Mouse (Mus musculus): ENCODE measurements around the gene Tshr. TPM values are rescaled to one million over a fixed set of nuclear protein-coding genes. Genes with fewer than 3 reads are reported as not detected.
"Not testable (repeated sequence)": the region's sequence is repeated elsewhere in the genome, so short reads cannot be mapped to it uniquely, and the experiment has no call there.

The Tshr gene
- polyA plus RNA-seq, 1 experiment from 2014 or later, result 0.13 TPM

DNA sequence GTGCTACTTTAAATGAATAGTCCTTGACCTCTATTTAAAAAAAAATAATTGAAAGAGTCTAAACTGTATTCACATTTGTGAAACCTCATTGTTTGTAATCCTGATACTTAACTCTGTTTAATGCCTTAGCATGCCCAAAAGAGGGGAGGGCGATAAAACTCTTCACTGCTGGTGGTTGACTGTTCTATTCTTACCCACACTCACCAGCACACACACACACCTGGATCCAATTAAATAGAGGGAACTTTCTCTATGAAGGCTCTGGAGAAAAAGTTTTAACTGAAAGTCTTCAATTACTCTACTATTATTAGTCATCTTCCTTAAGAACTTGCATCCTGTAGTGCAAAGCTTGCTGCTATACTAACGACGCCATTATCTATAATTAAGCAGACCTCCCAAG is 133.4 kb downstream of the Tshr start:
- 16% methylated on average over 3 of the region's 3 CpGs for WGBS
- Histone ChIP-seq H3K4me2 (ENCODE audit: low read depth, severe bottlenecking) (no peak overlapping the region), H3K9me3 (ENCODE audit: control insufficient read depth, low read length) (no peaks in the 10 kb centered on the region), H3K27me3 (ENCODE audit: control insufficient read depth, insufficient read depth, low read length) (no peaks in the 10 kb centered on the region), H3K9ac (ENCODE audit: low read length) (no peak overlapping the region), H3K27ac (replicated peaks; ENCODE audit: low read depth, low read length) (no peak overlapping the region), H3K4me1 (ENCODE audit: control insufficient read depth, insufficient read depth, low read length) (peaks cover 4% of the 10 kb centered on the region), H3K4me3 (ENCODE audit: low read depth, low read length) (no peak overlapping the region), H3K36me3 (ENCODE audit: control insufficient read depth, insufficient read depth, low read length) (no peaks in the 10 kb centered on the region)
- ATAC-seq (ENCODE audit: insufficient number of reproducible peaks, low FRiP score, low TSS enrichment, low read depth) (peak; percentile 87; the same call in 1 of the 2 replicates), DNase-seq (ENCODE audit: low spot score) (peak; percentile 29)

DNA sequence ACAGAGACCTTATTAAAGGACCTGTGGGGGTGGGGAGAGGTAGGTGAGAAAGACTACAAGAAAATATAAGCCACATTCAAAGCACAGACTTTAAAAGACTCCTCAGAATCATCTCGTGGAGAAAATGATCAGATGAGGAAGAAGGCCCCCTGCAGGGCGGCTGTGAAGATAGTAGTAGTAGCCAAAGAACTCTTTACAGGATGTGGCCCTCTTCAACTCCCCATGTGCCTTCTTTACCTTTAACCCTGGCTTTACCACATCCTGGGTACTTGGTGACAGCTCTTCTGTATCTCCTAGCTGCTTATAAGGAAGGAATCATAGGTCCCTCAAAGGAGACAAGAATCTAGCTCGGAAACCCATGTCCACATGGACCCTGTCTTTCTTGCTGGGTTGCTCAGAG is 139.3 kb downstream of the Tshr start:
- DNase-seq (ENCODE audit: low spot score) (no peak), ATAC-seq (ENCODE audit: insufficient number of reproducible peaks, low FRiP score, low TSS enrichment, low read depth) (no peak)
- WGBS, result 75% methylated on average over 3 of the region's 3 CpGs
- H3K27me3 ChIP-seq (ENCODE audit: control insufficient read depth, insufficient read depth, low read length), result no peaks in the 10 kb centered on the region
- H3K36me3 ChIP-seq (ENCODE audit: control insufficient read depth, insufficient read depth, low read length), result no peaks in the 10 kb centered on the region
- no peak overlapping the region for H3K4me3 ChIP-seq (ENCODE audit: low read depth, low read length)
- H3K9ac ChIP-seq (ENCODE audit: low read length), result no peak overlapping the region
- no peaks in the 10 kb centered on the region for H3K4me1 ChIP-seq (ENCODE audit: control insufficient read depth, insufficient read depth, low read length)
- no peak overlapping the region for H3K27ac ChIP-seq (replicated peaks; ENCODE audit: low read depth, low read length)
- no peaks in the 10 kb centered on the region for H3K9me3 ChIP-seq (ENCODE audit: control insufficient read depth, low read length)
- no peak overlapping the region for H3K4me2 ChIP-seq (ENCODE audit: low read depth, severe bottlenecking)

DNA sequence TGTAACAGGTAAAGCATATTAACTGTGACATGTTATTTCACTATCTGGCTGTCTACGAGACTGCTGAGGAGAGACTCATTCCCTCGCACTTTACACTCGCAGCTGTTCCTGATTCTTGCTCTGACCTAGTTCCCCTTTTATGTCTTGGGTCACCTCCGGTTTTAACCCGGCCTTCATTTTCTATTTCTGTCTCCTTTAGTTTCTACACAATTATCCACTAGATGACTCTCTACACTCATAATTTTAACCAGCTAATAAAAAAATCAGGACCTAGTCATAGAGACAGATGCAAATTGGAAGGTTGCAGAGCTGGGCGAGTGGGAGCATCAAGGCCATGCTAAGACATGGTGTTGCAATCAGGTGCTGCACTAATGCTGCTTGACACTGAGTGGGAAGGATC is 150.2 kb downstream of the Tshr start:
- ATAC-seq (ENCODE audit: insufficient number of reproducible peaks, low FRiP score, low TSS enrichment, low read depth) (no peak), DNase-seq (ENCODE audit: low spot score) (no peak)
- no peaks in the 10 kb centered on the region for H3K36me3 ChIP-seq (ENCODE audit: control insufficient read depth, insufficient read depth, low read length)
- H3K9ac ChIP-seq (ENCODE audit: low read length), result no peak overlapping the region
- H3K27ac ChIP-seq (replicated peaks; ENCODE audit: low read depth, low read length), result no peak overlapping the region
- no peaks in the 10 kb centered on the region for H3K27me3 ChIP-seq (ENCODE audit: control insufficient read depth, insufficient read depth, low read length)
- 66% methylated on average over 6 of the region's 6 CpGs for WGBS
- H3K9me3 ChIP-seq (ENCODE audit: control insufficient read depth, low read length), result no peaks in the 10 kb centered on the region
- no peaks in the 10 kb centered on the region for H3K4me1 ChIP-seq (ENCODE audit: control insufficient read depth, insufficient read depth, low read length)
- no peak overlapping the region for H3K4me2 ChIP-seq (ENCODE audit: low read depth, severe bottlenecking)
- no peak overlapping the region for H3K4me3 ChIP-seq (ENCODE audit: low read depth, low read length)

DNA sequence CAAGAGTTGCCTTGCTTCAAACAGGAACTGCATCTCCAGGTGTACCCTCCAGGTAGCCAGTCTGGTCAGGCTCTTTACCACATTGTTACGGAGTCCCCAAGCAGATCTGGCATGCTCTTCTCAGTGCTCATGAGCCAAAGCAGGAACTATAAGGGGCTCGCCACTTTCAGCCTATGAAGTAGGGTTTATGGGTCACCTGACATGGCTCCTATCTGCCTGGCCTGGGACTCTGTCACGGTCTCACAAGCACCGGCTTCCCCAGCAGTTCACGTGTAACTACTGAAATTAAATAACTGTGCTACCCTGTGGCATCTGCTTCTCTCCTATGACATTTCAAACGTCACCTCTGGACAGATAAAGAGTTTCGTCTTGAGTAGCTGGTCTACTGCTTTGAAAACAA is 155.8 kb downstream of the Tshr start:
- no peak overlapping the region for H3K4me2 ChIP-seq (ENCODE audit: low read depth, severe bottlenecking)
- no peaks in the 10 kb centered on the region for H3K36me3 ChIP-seq (ENCODE audit: control insufficient read depth, insufficient read depth, low read length)
- 91% methylated on average over 7 of the region's 7 CpGs for WGBS
- H3K4me3 ChIP-seq (ENCODE audit: low read depth, low read length), result no peak overlapping the region
- no peaks in the 10 kb centered on the region for H3K9me3 ChIP-seq (ENCODE audit: control insufficient read depth, low read length)
- no peaks in the 10 kb centered on the region for H3K27me3 ChIP-seq (ENCODE audit: control insufficient read depth, insufficient read depth, low read length)
- no peak overlapping the region for H3K27ac ChIP-seq (replicated peaks; ENCODE audit: low read depth, low read length)
- ATAC-seq (ENCODE audit: insufficient number of reproducible peaks, low FRiP score, low TSS enrichment, low read depth) (no peak), DNase-seq (ENCODE audit: low spot score) (no peak)
- no peaks in the 10 kb centered on the region for H3K4me1 ChIP-seq (ENCODE audit: control insufficient read depth, insufficient read depth, low read length)
- H3K9ac ChIP-seq (ENCODE audit: low read length), result no peak overlapping the region

DNA sequence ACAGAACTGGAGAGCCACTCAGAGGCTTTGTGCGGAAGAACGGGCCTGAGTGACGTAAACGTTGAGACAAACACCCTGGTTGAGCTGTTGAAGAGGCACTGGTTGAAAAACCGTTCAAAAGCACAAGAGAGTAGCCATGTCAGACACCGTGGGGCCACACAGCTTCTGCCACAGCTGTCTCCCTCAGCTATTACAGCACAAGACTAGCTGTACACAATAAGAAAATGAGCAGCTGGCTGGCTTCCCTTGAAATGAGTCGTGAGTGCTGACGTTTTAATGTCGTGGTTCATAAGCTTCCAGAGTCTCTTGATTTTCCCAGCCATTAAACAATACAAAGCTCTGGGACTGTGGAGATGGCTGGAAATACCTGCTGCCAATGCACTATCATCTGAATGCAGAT is 165.1 kb downstream of the Tshr start:
- Histone ChIP-seq H3K9me3 (ENCODE audit: control insufficient read depth, low read length) (no peaks in the 10 kb centered on the region), H3K4me3 (ENCODE audit: low read depth, low read length) (no peak overlapping the region), H3K4me2 (ENCODE audit: low read depth, severe bottlenecking) (no peak overlapping the region), H3K27me3 (ENCODE audit: control insufficient read depth, insufficient read depth, low read length) (no peaks in the 10 kb centered on the region), H3K4me1 (ENCODE audit: control insufficient read depth, insufficient read depth, low read length) (no peaks in the 10 kb centered on the region), H3K36me3 (ENCODE audit: control insufficient read depth, insufficient read depth, low read length) (no peaks in the 10 kb centered on the region), H3K9ac (ENCODE audit: low read length) (no peak overlapping the region), H3K27ac (replicated peaks; ENCODE audit: low read depth, low read length) (no peak overlapping the region)
- DNase-seq (ENCODE audit: low spot score) (no peak), ATAC-seq (ENCODE audit: insufficient number of reproducible peaks, low FRiP score, low TSS enrichment, low read depth) (no peak)
- 81% methylated on average over 9 of the region's 9 CpGs for WGBS

DNA sequence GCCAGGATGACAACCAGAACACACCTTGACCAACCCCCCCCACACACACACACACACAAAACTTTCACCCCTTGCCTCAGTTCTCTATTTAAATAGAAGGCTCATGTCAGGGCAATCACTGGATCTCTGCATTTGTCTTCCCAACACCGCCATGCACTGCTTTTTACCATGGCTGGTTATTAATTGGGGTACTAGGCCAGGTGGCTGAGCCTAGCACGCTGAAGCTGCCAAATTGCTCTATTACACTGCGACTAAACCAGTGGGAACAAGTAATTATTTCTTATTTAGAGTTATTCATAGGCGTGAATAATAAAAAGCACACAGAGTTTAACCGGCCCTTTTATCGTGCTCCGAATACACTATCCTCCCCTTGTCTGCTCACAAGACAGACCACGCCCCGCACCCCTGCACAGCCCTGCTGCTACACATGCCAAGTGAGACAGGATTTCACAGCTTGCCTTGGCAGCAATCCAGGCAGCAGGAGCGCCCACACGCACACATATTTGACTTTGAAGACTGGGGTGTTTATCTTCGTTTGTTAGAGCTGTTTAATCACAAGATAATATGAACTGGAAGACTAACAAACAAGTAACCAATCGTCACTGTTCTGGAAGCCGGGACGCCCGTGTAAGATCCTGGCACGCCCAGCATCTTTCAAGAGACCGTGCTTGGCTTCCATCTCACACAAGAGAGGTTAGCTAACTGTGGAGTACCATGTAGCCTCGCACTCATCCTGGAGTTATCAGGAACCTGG is 167.6 kb downstream of the Tshr start:
- no peak overlapping the region for H3K9ac ChIP-seq (ENCODE audit: low read length)
- no peaks in the 10 kb centered on the region for H3K9me3 ChIP-seq (ENCODE audit: control insufficient read depth, low read length)
- H3K4me1 ChIP-seq (ENCODE audit: control insufficient read depth, insufficient read depth, low read length), result no peaks in the 10 kb centered on the region
- no peak for ATAC-seq (ENCODE audit: insufficient number of reproducible peaks, low FRiP score, low TSS enrichment, low read depth)
- no peak overlapping the region for H3K27ac ChIP-seq (replicated peaks; ENCODE audit: low read depth, low read length)
- H3K27me3 ChIP-seq (ENCODE audit: control insufficient read depth, insufficient read depth, low read length), result no peaks in the 10 kb centered on the region
- WGBS, result 85% methylated on average over 19 of the region's 19 CpGs
- no peak overlapping the region for H3K4me3 ChIP-seq (ENCODE audit: low read depth, low read length)
- no peaks in the 10 kb centered on the region for H3K36me3 ChIP-seq (ENCODE audit: control insufficient read depth, insufficient read depth, low read length)
- no peak overlapping the region for H3K4me2 ChIP-seq (ENCODE audit: low read depth, severe bottlenecking)
- DNase-seq (ENCODE audit: low spot score), result no peak

DNA sequence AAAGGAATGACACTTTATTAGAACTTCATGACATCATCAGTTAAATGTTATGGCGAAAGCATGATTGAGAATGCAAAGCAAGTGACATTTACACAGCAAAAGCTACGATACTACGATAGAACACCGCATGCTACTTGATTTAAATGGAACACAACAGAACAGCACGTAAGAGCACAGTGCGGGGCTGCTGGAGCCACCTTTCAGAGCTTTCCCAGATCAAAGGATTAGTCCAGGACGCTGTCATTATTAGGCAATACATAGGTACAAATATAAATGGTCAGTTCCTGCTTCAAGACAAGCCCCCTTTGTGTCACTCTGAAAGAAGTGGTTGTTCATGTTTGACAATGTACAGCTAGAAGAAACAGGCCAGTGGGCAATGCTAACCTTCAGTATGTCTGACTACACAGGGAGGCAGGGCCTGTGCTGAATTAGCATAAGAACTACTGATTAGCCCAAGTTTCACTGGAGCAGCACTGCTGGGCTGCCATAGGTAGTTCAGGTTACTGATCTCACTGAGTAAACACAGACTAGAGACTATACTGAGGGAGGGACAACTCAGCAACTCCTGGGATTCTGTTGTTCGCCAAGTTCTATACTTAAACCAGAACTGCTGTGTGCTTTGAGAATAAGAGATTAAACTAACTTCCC is 173.1 kb downstream of the Tshr start:
- 90% methylated on average over 8 of the region's 8 CpGs for WGBS
- not testable (repeated sequence) for H3K9me3 ChIP-seq (ENCODE audit: control insufficient read depth, low read length); H3K27ac ChIP-seq (replicated peaks; ENCODE audit: low read depth, low read length); H3K36me3 ChIP-seq (ENCODE audit: control insufficient read depth, insufficient read depth, low read length); H3K4me2 ChIP-seq (ENCODE audit: low read depth, severe bottlenecking); H3K27me3 ChIP-seq (ENCODE audit: control insufficient read depth, insufficient read depth, low read length); H3K4me3 ChIP-seq (ENCODE audit: low read depth, low read length); DNase-seq (ENCODE audit: low spot score); H3K9ac ChIP-seq (ENCODE audit: low read length); H3K4me1 ChIP-seq (ENCODE audit: control insufficient read depth, insufficient read depth, low read length)
- peak; percentile 44; the same call in 1 of the 2 replicates for ATAC-seq (ENCODE audit: insufficient number of reproducible peaks, low FRiP score, low TSS enrichment, low read depth)

DNA sequence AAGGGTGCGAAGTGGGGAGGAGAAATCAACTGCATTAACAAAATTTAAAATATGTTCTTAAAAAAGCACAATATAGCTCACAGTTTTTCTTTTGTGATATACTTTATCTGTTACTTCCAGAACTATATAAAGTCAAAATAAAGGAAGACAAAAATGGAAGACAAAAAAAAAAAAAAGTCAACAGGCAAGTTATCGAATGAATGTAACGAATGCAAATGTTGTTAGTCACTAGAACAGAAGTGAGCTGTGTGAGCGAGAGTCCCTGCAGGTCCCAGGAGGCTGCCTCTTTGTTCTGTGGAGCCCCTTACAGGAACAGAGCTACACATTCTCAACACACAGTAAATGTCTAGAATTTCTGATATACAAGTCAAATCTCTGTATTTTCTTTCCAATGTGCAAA is 173.8 kb downstream of the Tshr start:
- not testable (repeated sequence) for H3K4me3 ChIP-seq (ENCODE audit: low read depth, low read length); H3K27me3 ChIP-seq (ENCODE audit: control insufficient read depth, insufficient read depth, low read length); DNase-seq (ENCODE audit: low spot score); H3K4me2 ChIP-seq (ENCODE audit: low read depth, severe bottlenecking); H3K9me3 ChIP-seq (ENCODE audit: control insufficient read depth, low read length); H3K27ac ChIP-seq (replicated peaks; ENCODE audit: low read depth, low read length); H3K4me1 ChIP-seq (ENCODE audit: control insufficient read depth, insufficient read depth, low read length); H3K36me3 ChIP-seq (ENCODE audit: control insufficient read depth, insufficient read depth, low read length); H3K9ac ChIP-seq (ENCODE audit: low read length); ATAC-seq (ENCODE audit: insufficient number of reproducible peaks, low FRiP score, low TSS enrichment, low read depth)
- whole genome bisulfite sequencing, result 95% methylated on average over 4 of the region's 4 CpGs

Measured in limb, embryonic 11.5 days (tissue).